Mouse (Mus musculus) MEL-GATA-1-ER (cell line): ENCODE measurements around the gene Gm11114.
A peak's percentile ranks its signal among the peaks of the same experiment; 100 is the strongest.

Experiments used
- DNase-seq: peaks from one replicate; pipeline ENCODE4 v3.0.0-alpha.2; 2012; ENCODE audit warnings: low read depth; ENCODE audit errors: extremely low read depth

Gm11114 gene

DNA sequence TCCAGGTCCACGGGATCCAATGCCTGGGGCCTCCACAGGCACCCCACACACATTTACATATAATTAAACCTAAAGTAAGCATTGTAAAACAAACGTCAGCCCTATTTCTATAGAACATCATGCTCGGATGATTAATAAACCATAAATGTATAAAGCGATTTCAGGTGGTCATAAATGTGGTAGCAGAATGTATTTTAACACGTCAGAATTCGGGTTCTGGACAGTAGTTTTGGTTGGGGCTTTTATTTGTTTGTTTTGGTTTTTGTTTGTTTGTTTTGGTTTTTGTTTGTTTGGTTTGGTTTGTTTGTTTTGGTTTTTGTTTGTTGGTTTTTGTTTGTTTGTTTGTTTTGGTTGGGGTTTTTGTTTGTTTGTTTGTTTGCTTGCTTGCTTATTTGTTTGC, at the start of gene Gm11114:
TSS of gene Gm11114 (plus strand) at position 301 of the 400 bp plus-strand sequence.
- DNase-seq = no peak

DNA sequence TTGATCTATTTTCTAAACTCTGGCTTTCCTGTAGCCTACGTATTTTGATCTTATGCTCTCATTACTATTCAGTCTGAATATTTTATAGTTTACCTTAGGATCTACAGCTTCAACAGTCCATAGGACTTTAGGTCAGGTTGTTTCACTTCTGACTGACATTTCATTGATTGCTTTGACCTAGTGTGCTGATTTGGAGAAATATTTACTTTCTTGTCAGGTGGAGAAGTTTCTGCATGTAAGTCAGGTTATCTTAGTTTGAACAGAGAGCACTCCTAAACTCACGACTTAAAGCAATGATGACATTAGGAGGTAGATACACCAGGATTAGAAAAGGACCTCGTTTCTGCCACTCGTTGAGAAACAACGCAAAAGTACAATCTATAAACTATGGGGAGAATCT, 45.7 kb upstream of the Gm11114 start:
- DNase-seq = no peak

DNA sequence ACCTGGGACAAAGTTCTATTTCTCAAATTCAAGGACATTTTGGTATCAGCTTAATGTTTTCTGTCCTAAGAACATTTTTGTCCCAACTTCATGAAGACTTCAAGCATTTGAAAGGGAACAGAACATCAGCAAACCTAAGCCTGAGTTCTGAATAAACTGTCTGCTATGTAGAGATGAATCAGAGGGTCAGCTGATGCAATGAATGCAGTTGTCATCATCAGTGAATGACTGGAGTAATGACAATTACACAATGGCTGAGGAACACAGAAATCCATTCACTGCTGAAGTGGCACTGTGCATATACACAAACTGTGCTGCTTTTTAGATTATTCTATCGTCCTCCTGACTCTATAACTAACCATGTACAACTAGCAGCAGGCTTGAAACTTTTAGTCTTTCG, 38.5 kb upstream of the Gm11114 start:
- no peak for DNase-seq

DNA sequence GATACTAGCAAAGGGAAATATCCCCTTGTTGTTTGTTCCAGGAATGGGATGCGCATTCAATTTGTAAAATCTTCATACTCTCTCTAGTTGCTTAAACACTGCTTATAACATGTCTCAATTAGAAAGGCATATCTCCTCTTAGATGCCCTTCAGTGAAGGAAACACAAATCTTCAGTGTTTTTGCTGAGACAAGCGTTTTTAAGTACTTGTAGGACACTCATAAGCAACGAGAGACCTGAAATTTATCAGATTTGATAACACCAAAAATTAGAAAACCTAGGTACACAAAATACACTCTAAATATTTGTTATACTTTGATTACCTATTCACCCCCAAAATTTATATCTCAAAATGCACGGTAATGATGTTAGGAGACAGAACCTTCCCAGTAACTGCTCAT, 9.7 kb upstream of the Gm11114 start:
- DNase-seq = no peak

DNA sequence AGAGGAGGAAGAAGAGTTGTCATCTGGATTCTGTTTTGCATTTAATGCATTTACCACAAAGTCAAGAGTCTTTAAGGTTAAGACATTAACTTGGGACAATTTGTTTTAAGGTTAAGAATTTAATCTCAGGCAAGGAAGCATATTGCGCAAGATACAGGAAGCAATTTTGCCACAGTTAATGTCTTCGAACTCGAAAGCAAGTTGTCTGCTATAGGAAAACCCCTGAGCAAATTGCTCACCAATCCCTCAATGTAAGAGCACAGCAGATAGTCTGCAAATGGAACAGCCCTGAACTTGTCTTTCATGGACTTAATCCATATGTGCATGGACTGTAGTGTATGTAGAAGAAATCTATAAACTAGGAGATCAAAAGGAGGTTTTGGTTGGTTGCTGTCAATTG, 9.2 kb upstream of the Gm11114 start:
- no peak for DNase-seq

DNA sequence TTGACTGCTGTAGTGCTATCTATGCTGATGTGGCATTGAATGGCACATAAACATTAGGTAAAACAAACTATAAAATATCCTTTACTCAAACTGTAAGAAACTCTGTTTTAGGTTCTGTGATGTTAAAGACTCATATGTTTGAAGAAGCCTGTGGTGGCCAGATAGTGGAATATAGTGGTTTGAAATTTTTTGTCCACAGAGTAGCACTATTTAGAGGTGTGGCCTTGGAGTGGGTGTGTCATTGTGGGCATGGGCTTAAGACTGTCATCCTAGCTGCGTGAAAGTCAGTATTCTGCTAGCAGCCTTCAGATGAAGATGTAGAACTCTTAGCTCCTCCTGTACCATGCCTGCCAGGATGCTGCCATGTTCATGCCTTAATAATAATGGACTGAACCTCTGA, 3.5 kb downstream of the Gm11114 start:
- no peak for DNase-seq

DNA sequence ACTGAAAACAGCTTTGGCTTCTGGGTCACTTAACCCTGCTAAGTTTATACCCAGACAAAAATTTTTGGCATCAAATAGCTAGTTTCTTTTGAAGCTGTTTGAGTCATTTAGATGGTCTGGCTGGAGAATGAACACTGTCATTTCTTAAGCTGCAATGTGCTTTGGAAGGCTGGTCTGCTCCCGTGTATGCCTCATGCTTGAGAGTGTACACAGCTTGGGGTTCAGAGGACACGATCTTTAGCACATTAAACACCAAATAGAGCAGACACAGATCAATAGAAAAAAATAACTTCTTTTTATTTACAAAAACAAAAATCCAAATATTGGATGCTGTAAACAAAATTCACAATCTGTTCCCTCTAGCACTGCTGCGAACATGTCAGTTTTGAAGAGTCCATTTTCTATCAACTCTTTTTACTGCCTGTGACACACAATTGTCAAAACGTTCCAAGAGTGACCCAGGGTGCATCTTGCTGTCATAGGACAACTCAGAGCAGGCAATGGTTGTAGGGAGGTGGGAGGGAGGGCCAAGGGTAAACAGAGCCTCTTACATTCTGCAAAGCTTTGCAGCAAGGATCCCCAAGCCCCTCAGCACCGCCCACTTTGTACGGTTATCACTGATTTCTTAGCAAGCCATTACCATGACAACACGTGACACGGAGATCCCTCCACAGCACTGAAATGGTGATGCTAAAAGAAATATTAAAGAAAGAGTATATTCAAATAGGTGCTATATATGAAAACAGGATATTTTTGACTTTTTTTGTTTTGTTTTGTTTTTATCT, 7.8 kb downstream of the Gm11114 start:
- no peak for DNase-seq

DNA sequence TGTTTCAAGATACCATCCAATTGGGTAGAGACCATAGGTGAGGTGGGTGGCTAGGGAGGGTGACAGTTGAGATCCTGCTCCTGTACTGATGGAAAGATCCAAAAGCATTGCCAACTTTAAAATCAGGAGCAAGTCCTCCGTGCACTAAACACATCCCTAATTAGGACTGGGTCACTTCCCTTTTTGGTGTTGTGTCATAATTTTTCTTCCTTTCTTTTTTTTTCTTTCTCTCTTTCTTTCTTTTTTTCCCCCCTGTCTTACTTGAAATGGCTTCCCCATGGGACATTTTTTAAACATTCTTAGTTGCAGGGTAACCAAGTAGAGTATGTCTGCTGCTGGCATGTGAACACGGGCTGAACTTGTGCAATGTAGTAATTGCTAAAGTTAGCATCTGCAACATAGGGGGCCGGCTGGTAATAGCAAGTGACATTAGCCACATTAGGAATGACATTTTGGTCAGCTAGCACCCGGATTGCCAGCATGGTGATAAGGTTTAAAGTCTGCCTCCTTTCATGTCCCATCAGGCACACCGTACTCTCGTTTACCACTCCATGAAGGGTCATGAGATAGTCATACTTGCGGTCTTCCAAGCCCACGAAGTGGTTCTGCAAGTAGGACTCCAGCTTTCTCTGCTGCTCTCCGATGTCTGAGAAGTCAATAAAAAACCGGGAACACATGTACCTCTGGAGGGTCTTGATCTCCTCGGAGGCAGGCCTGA, 11.7 kb downstream of the Gm11114 start:
- DNase-seq = peak; percentile 28

DNA sequence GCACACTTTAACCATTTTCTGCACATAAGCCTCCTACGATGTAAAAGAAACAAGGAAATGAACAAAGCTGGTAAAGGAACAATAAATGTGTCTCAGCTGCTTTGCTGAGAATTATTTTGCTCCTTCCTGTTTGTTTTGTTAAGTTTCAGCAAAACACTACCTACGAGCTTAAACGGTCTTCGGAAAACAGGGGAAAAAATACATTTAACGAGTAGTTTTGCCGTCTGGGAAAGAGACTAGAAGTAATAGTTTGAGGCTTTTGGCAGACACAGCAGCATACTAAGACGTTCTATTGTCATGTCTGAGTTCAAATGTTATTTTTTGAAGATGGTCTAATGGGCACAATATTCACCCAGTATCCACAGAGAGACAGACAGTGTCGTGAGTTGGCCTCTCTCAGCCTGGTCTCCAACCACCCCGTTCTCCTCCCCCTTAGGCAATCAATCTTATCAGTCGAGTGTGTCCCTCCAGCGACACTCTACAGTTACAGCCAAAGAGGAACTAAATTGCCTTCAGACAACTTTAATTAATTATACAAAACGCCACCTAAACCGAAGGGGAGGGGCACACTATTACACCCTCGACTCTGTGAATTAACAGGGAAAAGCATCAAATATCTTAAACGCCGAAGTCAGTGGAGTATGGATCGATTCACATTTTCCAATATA, 12.8 kb downstream of the Gm11114 start:
- peak; percentile 83 for DNase-seq

DNA sequence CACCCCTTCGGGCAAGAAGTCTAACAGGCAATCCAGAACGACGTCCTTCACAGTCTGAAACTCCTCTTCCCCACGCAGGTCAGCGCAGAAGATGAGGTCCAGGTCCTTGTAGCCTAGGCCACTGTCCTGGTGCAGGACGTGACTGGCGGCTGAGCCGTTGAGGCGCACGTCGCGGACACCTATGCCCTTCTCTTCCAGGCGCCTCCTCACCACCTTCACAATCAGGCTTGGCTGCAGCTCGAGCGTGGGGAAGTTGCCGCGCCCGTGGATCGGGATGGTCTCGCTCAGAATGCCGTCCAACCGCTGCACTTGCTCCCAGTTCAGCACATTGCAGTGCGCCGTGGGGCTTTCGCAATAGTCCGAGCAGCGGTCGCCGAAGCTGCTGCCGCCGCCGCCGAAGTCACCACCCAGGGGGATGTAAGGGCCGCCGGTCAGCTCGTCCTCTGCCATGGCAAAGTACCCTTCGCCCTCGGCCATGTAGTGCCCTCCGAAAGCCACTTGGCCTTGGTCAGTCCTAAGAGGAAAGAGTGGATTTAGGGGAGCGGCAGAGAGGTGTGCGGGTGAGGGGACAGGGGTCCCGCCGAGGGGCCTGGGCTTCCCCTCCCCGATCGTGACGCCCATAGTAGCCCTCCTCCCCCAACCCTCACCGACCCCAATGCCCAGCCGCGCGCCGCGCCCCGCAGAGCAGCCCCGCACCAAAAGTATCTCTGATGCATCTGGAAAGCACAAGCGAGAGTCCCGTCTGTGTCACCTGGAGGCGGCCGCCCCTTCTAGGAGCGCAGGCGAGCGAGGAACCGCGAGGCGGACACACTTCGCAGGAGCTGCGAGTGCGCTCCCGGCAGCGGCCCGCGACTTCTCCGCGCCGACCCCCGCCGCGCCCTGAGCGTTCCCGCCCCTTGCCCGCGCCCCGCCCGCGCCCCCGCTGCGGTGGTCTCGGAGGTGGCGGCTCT, 14.0 kb downstream of the Gm11114 start:
- DNase-seq = peak; percentile 18

DNA sequence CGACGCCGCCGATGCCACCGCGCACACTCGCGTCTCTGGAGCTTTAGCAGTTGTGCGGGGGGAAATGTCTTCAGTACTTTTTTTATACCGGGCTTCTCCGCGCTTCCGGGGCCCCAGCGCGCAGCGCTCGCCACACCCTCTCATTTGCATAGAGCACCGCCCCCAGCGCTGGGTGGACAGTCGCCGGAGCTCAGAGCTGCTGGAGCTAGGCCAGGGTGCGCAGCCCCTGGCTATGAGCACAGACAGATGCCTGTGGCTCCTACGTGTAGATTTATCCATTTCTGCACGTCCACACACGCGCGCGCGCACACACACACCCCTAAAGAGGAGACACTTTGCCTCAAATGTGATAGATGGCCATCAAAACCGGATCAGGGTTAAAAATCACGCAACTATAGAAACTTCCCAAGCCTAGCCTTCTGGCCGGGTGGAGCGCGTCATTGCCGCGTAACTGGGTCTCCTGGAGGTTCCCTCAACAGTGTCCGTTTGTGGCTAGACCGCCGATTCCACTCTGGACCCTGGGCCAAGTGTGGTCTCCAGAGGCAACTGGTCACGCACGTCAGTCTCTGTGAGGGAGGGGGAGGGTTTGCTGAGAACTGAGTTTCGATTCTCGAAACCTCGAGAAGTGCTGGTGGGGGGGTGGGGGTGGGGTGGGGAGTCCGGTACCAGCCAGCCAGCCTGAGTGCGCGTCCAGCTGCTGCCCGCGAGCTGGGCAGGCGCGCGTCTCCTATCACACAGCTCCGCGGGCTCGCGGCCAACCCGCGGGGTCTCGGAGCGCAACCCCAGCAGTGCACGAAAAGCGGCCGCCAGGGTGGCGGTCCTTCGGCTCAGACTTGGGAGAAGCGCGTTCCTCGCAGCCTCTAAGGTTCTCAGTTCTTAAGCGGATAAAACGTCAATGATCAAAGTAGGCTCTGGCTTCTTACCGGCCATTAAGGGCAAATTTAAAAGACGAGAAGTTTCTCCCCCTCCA, 15.0 kb downstream of the Gm11114 start, which contains the start of gene Tent5a:
TSS of gene Tent5a (minus strand) at position 107 of the 970 bp plus-strand sequence.
- peak; percentile 73 for DNase-seq

DNA sequence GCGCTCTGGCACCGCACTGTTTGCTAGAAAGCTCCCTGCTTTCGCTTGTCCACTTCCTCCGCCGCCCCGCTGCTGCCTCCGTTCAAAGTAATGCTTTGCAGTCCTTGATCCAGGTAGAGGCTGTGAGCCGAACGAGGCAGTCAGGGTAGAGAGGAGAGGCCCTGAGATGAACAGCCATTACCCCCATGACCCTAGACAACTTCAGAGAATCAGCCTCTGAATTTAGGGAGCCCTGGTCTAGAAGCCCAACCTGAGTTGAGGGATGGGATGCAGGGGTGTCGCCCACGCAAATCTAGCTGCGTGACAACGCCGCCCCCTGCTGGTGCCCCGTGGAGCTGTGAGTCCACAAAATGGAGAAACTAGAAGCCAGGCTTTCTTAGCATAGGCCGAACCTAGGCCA, 15.7 kb downstream of the Gm11114 start:
- peak; percentile 68 for DNase-seq

DNA sequence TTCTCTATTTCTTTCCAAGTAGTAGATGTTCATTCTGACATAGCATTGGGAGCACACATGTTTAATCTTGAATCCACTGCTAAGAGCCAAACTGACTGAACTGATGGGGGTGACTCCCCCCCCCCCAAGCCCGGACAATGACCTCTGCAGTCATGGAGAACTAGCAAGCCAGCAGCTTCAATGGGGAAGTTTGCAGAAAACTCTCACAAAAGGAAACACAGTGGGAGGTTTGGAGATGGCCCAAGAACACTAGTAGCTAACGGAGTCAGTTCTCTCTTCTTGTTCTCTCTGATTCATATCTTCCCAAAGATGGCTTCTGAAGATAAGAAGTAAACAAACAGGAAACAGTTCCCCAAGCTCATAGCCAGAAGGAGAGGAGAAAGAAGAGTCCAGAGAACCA, 18.9 kb downstream of the Gm11114 start:
- no peak for DNase-seq

DNA sequence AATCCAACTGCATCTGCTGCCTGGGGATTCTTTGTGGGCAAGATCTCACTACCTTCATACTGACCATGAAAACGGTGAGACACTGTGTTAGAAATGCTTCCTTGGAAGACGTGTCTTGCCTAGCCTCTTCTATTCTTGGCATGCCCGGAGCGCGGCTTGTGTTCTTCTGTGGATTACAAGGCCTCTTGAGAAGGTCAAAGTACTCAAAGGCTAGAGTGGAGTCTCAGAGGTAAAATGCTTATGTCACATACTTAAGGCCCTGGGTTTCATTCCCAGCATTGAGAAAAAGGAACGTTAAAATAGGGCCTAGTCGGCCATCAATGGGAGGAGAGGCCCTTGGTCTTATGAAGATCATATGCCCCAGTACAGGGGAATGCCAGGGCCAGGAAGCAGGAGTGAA, 23.5 kb downstream of the Gm11114 start:
- no peak for DNase-seq

DNA sequence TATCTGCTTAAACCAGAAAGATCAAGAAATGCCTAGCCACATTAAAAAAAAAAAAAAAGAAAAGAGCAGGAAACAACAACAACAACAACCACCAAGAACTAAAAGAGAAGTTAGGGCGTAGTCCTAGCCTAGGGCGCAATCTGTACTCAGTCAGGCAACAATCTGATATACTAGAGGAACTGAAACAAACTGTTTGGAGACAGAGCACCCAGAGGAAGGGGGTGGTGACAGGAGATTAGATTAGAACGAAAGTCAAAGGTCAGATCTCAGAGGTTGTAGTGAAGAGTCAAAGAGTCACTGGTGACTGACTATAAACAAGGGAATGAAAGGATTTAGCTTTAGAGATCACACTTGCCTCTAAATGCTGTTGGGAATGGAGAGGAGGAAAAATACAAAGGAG, 27.7 kb downstream of the Gm11114 start:
- DNase-seq = no peak

DNA sequence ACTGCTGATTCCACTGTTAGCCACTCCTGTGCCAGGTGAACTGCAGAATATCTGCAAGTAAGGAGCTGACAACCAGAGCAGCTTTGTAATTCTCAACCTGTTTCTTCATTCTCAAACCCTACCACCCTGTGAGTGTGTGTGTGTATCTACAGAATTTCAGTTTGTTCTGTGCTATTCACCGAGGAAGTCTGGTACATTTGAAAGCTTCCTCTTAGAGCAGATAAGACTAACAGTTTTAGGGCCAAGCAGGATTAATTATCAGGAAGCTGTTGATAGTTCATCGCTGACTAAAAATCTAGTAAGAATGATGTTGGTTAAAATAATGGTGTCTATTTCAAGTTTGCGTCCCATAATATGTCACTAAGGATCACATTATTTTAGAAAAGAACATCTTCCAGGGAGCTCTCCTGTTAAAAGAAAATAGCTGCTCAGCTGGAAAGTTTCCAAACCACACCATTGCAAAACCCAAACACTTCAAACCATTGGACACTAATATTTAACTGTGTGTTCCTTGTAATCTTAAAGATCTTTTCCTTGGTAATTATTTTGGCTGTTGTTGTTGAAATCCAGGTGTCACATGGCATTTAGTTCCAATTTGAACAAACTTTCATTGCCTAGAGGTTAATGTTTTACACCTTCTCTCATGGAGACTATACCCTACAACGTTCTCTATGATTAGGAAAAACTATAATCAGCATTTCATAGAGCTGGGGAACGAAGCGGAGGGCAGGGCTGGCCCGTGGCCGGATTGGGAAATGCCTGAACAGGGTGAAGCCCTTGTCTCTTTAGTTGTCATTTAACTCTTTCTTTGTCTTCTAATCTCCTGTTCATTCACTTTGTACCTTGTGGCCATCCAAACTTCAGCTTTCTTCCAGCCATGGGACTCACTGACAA, 30.6 kb downstream of the Gm11114 start:
- DNase-seq = peak; percentile 49

DNA sequence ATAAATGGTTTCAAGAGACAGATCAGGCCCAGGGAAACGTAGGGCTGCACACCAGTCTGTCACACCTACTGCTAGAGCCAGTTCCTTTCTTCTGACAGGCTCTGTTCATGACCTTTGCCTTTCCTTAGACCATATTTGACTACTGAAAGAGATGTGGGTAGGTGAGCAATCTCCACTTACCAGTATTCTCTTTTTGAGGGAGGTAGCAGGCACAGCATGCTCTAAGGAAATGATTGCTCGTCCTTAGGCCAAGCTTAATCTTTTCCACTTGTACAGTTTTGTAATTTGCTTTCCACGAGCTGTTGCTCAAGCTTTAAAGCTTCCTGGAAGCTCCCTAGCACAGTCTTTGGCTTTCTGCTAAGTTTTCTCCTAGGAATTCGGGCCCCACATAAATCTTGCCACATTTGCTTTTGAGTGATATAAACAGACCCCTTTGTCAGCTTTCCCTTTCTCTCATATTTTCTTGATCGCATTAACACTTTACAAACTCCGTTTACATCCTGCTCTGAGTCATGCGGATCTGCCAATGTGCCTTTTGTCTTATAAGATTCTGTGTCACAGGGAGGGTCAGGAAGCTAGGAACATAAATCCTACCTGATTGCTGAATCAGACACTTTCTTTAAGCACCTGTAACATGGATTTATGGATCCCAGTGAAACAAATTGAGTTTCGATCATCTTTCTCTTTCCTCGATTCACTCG, 35.4 kb downstream of the Gm11114 start:
- no peak for DNase-seq

DNA sequence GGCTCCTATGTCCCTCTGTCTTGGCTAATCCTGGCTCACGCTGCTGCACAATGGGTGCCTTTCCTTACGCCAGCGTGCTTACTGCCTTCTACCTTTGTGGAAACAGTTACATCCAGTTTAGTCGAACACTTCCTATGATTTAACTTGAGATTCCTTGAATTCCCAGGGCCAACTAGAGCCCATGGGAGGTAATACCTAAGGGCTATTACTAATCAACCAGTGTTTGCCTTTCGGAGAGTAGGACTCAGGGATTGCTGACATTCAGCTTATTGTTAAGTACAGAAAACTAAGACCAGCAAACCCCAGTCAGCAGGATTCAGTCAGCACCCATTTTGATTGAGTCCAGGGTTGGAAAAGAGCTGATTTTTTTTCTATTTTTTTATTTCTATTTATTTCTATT, 43.0 kb downstream of the Gm11114 start:
- no peak for DNase-seq
